Mouse (Mus musculus): ENCODE results near the gene Zdhhc19.

The Zdhhc19 gene

GRCm38 (mm10) chr16:32609401-32609779 lies 113.3 kb downstream of the Zdhhc19 start:
- DNase-seq (ENCODE audit: low spot score): no peak

GRCm38 (mm10) chr16:32610460-32611255 lies 114.6 kb downstream of the Zdhhc19 start:
- DNase-seq (ENCODE audit: low spot score): no peak

All from left cerebral cortex, adult 11 months (tissue).